Mouse (Mus musculus) testis, adult 2 months (tissue): ENCODE results near the gene Casz1. TPM values are rescaled to one million over a fixed set of nuclear protein-coding genes. Genes with fewer than 3 reads are reported as not detected.

Experiments used
- H3K27ac ChIP-seq: fragments of 200-500 bp; 2 replicates; pipeline ENCODE4 v1.5.1; 2012; ENCODE audit warnings: low read depth, low read length; ENCODE audit not compliant: control insufficient read depth, insufficient read depth
- H3K27me3 ChIP-seq: fragments of 200-500 bp; 2 replicates; pipeline ENCODE4 v1.6.1; 2012; ENCODE audit warnings: mild to moderate bottlenecking, low read length, moderate library complexity; ENCODE audit not compliant: control insufficient read depth, insufficient read depth
- H3K36me3 ChIP-seq: fragments of 200-500 bp; 2 replicates; pipeline ENCODE4 v1.6.1; 2012; ENCODE audit warnings: mild to moderate bottlenecking, low read length; ENCODE audit not compliant: control insufficient read depth, insufficient read depth
- H3K4me1 ChIP-seq: fragments of 200-500 bp; 2 replicates; pipeline ENCODE4 v1.6.1; 2012; ENCODE audit warnings: low read length; ENCODE audit not compliant: control insufficient read depth, insufficient read depth
- H3K4me3 ChIP-seq: fragments of 200-500 bp; 2 replicates; pipeline ENCODE4 v1.5.1; 2012; ENCODE audit warnings: low read depth, mild to moderate bottlenecking, low read length, moderate library complexity, mixed read lengths; ENCODE audit not compliant: control insufficient read depth
- CTCF ChIP-seq: fragments of 200-500 bp; IDR thresholded peaks from 2 replicates; pipeline ENCODE4 v1.5.1; 2012; ENCODE audit warnings: low read depth, mild to moderate bottlenecking, inconsistent platforms, low read length, moderate library complexity; ENCODE audit not compliant: control insufficient read depth, insufficient read depth, insufficient replicate concordance
- POLR2A ChIP-seq: fragments of 200-500 bp; IDR thresholded peaks from 2 replicates; pipeline ENCODE4 v1.6.1; 2012; ENCODE audit warnings: low read depth, mild to moderate bottlenecking, inconsistent platforms, low read length, moderate library complexity; ENCODE audit not compliant: control insufficient read depth
- polyA plus RNA-seq: library from polyadenylated mRNA; depleted of rRNA; stranded (reverse); fragments of >200 nt; gene quantifications from 2 replicates; pipeline ENCODE4 v1.2.3, GENCODE M21; 2012

Casz1 gene
- polyA plus RNA-seq, 1 experiment: 8.5 TPM

DNA sequence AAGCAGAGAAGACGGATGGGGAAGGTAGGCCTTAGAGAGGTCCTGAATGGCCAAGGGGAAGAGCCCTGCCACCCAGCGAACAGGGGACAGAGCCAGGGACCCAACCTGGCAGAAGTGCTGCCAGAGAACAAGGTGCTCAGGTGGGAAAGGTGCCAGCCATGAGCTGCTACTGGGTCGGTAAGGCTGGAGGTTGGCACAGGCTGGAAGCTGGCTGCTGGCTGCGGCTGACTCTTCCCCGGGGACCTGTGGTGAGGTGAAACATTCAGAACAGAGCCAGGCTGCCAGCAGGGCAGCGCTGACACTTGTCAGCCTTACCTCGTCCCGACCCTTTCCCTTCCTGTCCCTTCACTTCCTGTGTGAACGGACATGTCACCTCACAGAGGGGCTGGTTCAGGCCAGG, 124.1 kb downstream of the Casz1 start:
- Histone ChIP-seq H3K4me3 (no peak overlapping the region), H3K4me1 (no peaks in the 10 kb centered on the region), H3K27me3 (no peaks in the 10 kb centered on the region), H3K27ac (no peak overlapping the region), H3K36me3 (no peaks in the 10 kb centered on the region)
- TF ChIP-seq CTCF: no peak
- TF ChIP-seq POLR2A: no peak

- no peak for TF ChIP-seq POLR2A
- no peak for TF ChIP-seq CTCF
- Histone ChIP-seq H3K4me1 (no peaks in the 10 kb centered on the region), H3K36me3 (no peaks in the 10 kb centered on the region), H3K27ac (no peak overlapping the region), H3K27me3 (no peaks in the 10 kb centered on the region), H3K4me3 (no peak overlapping the region)
Measured at GRCm38 (mm10) chr4:148928876-148929275, 124.6 kb downstream of the Casz1 start.

DNA sequence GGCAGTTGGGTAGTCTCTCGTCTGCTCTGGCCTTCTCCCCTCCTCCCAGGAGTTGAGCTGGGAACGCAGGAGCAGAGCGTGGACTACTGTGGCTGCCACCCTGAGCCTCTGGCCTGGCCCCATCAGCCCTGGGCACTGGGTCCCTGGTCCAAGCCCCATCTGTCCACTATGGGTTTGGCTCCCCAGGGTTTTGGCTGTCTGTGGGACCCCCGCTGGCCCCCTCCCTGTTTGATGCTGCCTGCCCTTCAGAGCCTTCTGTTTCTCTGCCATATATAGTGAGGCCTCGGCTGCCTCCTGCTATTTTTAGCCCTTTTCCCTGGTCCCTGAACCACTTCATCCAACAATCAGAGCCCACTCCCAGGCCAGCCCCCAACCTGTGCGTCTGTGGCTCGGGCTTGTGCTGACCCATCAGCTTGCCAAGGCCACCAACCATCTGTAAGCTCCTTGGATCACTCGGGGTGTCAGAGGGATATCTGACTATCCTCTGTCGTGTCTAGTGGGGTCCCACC, 126.5 kb downstream of the Casz1 start:
- Histone ChIP-seq H3K36me3 (no peaks in the 10 kb centered on the region), H3K27ac (no peak overlapping the region), H3K4me3 (no peak overlapping the region), H3K27me3 (no peaks in the 10 kb centered on the region), H3K4me1 (no peaks in the 10 kb centered on the region)
- TF ChIP-seq CTCF (no peak), POLR2A (no peak)

GRCm38 (mm10) chr4:148933109-148933508, 128.9 kb downstream of the Casz1 start:
- no peaks in the 10 kb centered on the region for H3K36me3 ChIP-seq
- TF ChIP-seq CTCF (no peak), POLR2A (no peak)
- H3K27ac ChIP-seq: no peak overlapping the region
- H3K4me3 ChIP-seq: no peak overlapping the region
- H3K27me3 ChIP-seq: no peaks in the 10 kb centered on the region
- H3K4me1 ChIP-seq: no peaks in the 10 kb centered on the region

GRCm38 (mm10) chr4:148935211-148935610, 131.0 kb downstream of the Casz1 start:
- Histone ChIP-seq H3K36me3 (no peaks in the 10 kb centered on the region), H3K4me3 (no peak overlapping the region), H3K27me3 (no peaks in the 10 kb centered on the region), H3K4me1 (peaks cover 4% of the 10 kb centered on the region), H3K27ac (no peak overlapping the region)
- no peak for TF ChIP-seq POLR2A
- no peak for TF ChIP-seq CTCF

GRCm38 (mm10) chr4:148936111-148936510, 131.9 kb downstream of the Casz1 start:
- no peaks in the 10 kb centered on the region for H3K27me3 ChIP-seq
- H3K4me1 ChIP-seq: peaks cover 9% of the 10 kb centered on the region
- no peak for TF ChIP-seq POLR2A
- no peak for TF ChIP-seq CTCF
- no peak overlapping the region for H3K27ac ChIP-seq
- no peaks in the 10 kb centered on the region for H3K36me3 ChIP-seq
- no peak overlapping the region for H3K4me3 ChIP-seq

GRCm38 (mm10) chr4:148936727-148937126, 132.5 kb downstream of the Casz1 start:
- no peak for TF ChIP-seq POLR2A
- TF ChIP-seq CTCF: no peak
- Histone ChIP-seq H3K27me3 (no peaks in the 10 kb centered on the region), H3K27ac (no peak overlapping the region), H3K4me3 (no peak overlapping the region), H3K36me3 (no peaks in the 10 kb centered on the region), H3K4me1 (peaks cover 15% of the 10 kb centered on the region)

DNA sequence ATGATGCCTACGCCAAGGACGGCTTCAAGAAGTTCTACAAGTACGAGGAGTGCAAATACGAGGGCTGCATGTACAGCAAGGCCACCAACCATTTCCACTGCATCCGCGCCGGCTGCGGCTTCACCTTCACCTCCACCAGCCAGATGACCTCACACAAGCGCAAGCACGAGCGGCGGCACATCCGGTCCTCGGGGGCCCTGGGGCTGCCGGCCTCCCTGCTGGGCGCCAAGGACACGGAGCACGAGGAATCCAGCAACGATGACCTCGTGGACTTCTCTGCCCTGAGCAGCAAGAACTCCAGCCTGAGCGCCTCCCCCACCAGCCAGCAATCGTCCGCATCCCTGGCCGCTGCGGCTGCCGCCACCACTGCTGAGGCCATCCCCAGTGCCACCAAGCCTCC, 134.3 kb downstream of the Casz1 start:
- Histone ChIP-seq H3K27ac (no peak overlapping the region), H3K4me3 (no peak overlapping the region), H3K36me3 (no peaks in the 10 kb centered on the region; the same call in 1 of the 2 replicates), H3K4me1 (peaks cover 15% of the 10 kb centered on the region), H3K27me3 (no peaks in the 10 kb centered on the region)
- no peak for TF ChIP-seq CTCF
- TF ChIP-seq POLR2A: no peak
